Mouse (Mus musculus) myocyte (in vitro differentiated cells): ENCODE data around the gene Tfap2b. TPM values are rescaled to one million over a fixed set of nuclear protein-coding genes. Genes with fewer than 3 reads are reported as not detected.

Experiments
- H3K27me3 ChIP-seq: one replicate; pipeline ENCODE4 v1.6.1; 2011; ENCODE audit not compliant: control insufficient read depth, insufficient read depth, insufficient read length
- H3K36me3 ChIP-seq: one replicate; pipeline ENCODE4 v1.6.1; 2011; ENCODE audit not compliant: control insufficient read depth, insufficient read depth
- H3K4me2 ChIP-seq: one replicate; pipeline ENCODE4 v1.6.1; 2011; ENCODE audit warnings: low read depth, control low read depth
- H3K4me3 ChIP-seq: one replicate; pipeline ENCODE4 v1.5.1; 2011; ENCODE audit warnings: mild to moderate bottlenecking, control low read depth, moderate library complexity
- H3K79me2 ChIP-seq: one replicate; pipeline ENCODE4 v1.6.1; 2011; ENCODE audit not compliant: control insufficient read depth, insufficient read depth
- H3ac ChIP-seq: one replicate; pipeline ENCODE4 v1.6.1; 2011; ENCODE audit not compliant: control insufficient read depth, insufficient read length
- CEBPB ChIP-seq: IDR thresholded peaks from 2 replicates; pipeline ENCODE4 v1.6.1; 2011; ENCODE audit warnings: mild to moderate bottlenecking, moderate library complexity; ENCODE audit not compliant: poor library complexity, insufficient read depth, severe bottlenecking
- E2F4 ChIP-seq: IDR thresholded peaks from one replicate; pipeline ENCODE4 v1.6.1; 2011; ENCODE audit warnings: mild to moderate bottlenecking, control low read depth, moderate library complexity; ENCODE audit not compliant: insufficient read depth
- MAX ChIP-seq: IDR thresholded peaks from one replicate; pipeline ENCODE4 v1.6.1; 2011; ENCODE audit warnings: low read depth, mild to moderate bottlenecking, control low read depth
- MYOD1 ChIP-seq, 3 experiments: IDR thresholded peaks; one replicate each; pipeline ENCODE4 v1.6.1; 2011; ENCODE audit warnings: control low read depth in 2 of 3, low read depth in 2 of 3, mild to moderate bottlenecking in 2 of 3, moderate library complexity in 1 of 3; ENCODE audit not compliant: insufficient read length in 2 of 3, control insufficient read depth in 1 of 3
- MYOG ChIP-seq, 3 experiments: IDR thresholded peaks; one replicate each; pipeline ENCODE4 v1.6.1; 2011; ENCODE audit warnings: control low read depth in 2 of 3, low read depth in 2 of 3, mild to moderate bottlenecking in 2 of 3; ENCODE audit not compliant: insufficient read length in 2 of 3, control insufficient read depth in 1 of 3, insufficient read depth in 1 of 3
- POLR2A ChIP-seq: IDR thresholded peaks from one replicate; pipeline ENCODE4 v1.6.1; 2011; ENCODE audit warnings: low read depth, mild to moderate bottlenecking, control low read depth, moderate library complexity; ENCODE audit not compliant: insufficient read length
- POLR2AphosphoS2 ChIP-seq: IDR thresholded peaks from one replicate; pipeline ENCODE4 v1.6.1; 2011; ENCODE audit warnings: low read depth, control low read depth; ENCODE audit not compliant: insufficient read length
- REST ChIP-seq: IDR thresholded peaks from one replicate; pipeline ENCODE4 v1.6.1; 2011; ENCODE audit warnings: mild to moderate bottlenecking, control low read depth, moderate library complexity; ENCODE audit not compliant: insufficient read depth, insufficient read length
- SRF ChIP-seq: IDR thresholded peaks from one replicate; pipeline ENCODE4 v1.6.1; 2011; ENCODE audit warnings: low read depth; ENCODE audit not compliant: control insufficient read depth, insufficient read length
- TCF12 ChIP-seq: IDR thresholded peaks from one replicate; pipeline ENCODE4 v1.6.1; 2011; ENCODE audit warnings: mild to moderate bottlenecking, control low read depth; ENCODE audit not compliant: poor library complexity, insufficient read depth, severe bottlenecking
- TCF3 ChIP-seq: IDR thresholded peaks from one replicate; pipeline ENCODE4 v1.6.1; 2011; ENCODE audit warnings: low read depth, control low read depth; ENCODE audit not compliant: insufficient read length
- USF1 ChIP-seq: IDR thresholded peaks from one replicate; pipeline ENCODE4 v1.6.1; 2011; ENCODE audit warnings: low read depth, mild to moderate bottlenecking, control low read depth, moderate library complexity
- polyA plus RNA-seq: library from polyadenylated mRNA; unstranded; fragments of >200 nt; fragmentation: generic; extraction: Trizol; gene quantifications from one replicate; pipeline ENCODE4 v1.2.1, GENCODE M21; 2012; ENCODE audit warnings: missing spikeins

The Tfap2b gene
- polyA plus RNA-seq, 1 experiment: not detected

- no peak overlapping the region for H3ac ChIP-seq
- H3K4me3 ChIP-seq: no peak overlapping the region
- no peaks in the 10 kb centered on the region for H3K36me3 ChIP-seq
- TF ChIP-seq POLR2AphosphoS2 (no peak), MYOG (IDR thresholded peaks at IDR 0.05; ENCODE audit: control insufficient read depth in 1 of 3, insufficient read depth in 1 of 3, insufficient read length in 2 of 3, low read depth in 2 of 3) (no peak), POLR2A (no peak), USF1 (no peak), TCF12 (no peak), MYOD1 (IDR thresholded peaks at IDR 0.05; ENCODE audit: control insufficient read depth in 1 of 3, insufficient read length in 2 of 3, low read depth in 2 of 3) (no peak), MAX (no peak)
- no peaks in the 10 kb centered on the region for H3K27me3 ChIP-seq
- no peak overlapping the region for H3K4me2 ChIP-seq
- no peaks in the 10 kb centered on the region for H3K79me2 ChIP-seq
These were observed 33.3 kb downstream of the Tfap2b start for GRCm38 (mm10) chr1:19242021-19242420.

- no peak overlapping the region for H3ac ChIP-seq
- no peaks in the 10 kb centered on the region for H3K36me3 ChIP-seq
- TF ChIP-seq POLR2A: no peak
- no peak for TF ChIP-seq SRF
- no peak for TF ChIP-seq REST
- no peak for TF ChIP-seq MYOD1 (IDR thresholded peaks at IDR 0.05; ENCODE audit: control insufficient read depth in 1 of 3, insufficient read length in 2 of 3, low read depth in 2 of 3)
- no peak for TF ChIP-seq TCF12
- TF ChIP-seq USF1: no peak
- no peak for TF ChIP-seq POLR2AphosphoS2
- no peak for TF ChIP-seq MYOG (IDR thresholded peaks at IDR 0.05; ENCODE audit: control insufficient read depth in 1 of 3, insufficient read depth in 1 of 3, insufficient read length in 2 of 3, low read depth in 2 of 3)
- no peak for TF ChIP-seq MAX
- no peak for TF ChIP-seq CEBPB
- no peak for TF ChIP-seq E2F4
- no peak for TF ChIP-seq TCF3
- no peaks in the 10 kb centered on the region for H3K27me3 ChIP-seq
- H3K4me3 ChIP-seq: no peak overlapping the region
- H3K4me2 ChIP-seq: no peak overlapping the region
- no peaks in the 10 kb centered on the region for H3K79me2 ChIP-seq
These were observed 36.3 kb downstream of the Tfap2b start for GRCm38 (mm10) chr1:19245032-19245431.

GRCm38 (mm10) chr1:19251286-19251685, 42.6 kb downstream of the Tfap2b start:
- Histone ChIP-seq H3ac (no peak overlapping the region), H3K36me3 (no peaks in the 10 kb centered on the region), H3K4me2 (no peak overlapping the region), H3K27me3 (no peaks in the 10 kb centered on the region), H3K4me3 (no peak overlapping the region), H3K79me2 (no peaks in the 10 kb centered on the region)
- TF ChIP-seq MYOD1 (IDR thresholded peaks at IDR 0.05; ENCODE audit: control insufficient read depth in 1 of 3, insufficient read length in 2 of 3, low read depth in 2 of 3): no peak

- H3ac ChIP-seq: no peak overlapping the region
- H3K4me3 ChIP-seq: no peak overlapping the region
- H3K27me3 ChIP-seq: no peaks in the 10 kb centered on the region
- H3K4me2 ChIP-seq: no peak overlapping the region
- H3K79me2 ChIP-seq: no peaks in the 10 kb centered on the region
- no peaks in the 10 kb centered on the region for H3K36me3 ChIP-seq
- no peak for TF ChIP-seq MYOD1 (IDR thresholded peaks at IDR 0.05; ENCODE audit: control insufficient read depth in 1 of 3, insufficient read length in 2 of 3, low read depth in 2 of 3)
- no peak for TF ChIP-seq SRF
- TF ChIP-seq POLR2A: no peak
- no peak for TF ChIP-seq REST
These were observed 60.9 kb downstream of the Tfap2b start for GRCm38 (mm10) chr1:19269596-19269995.

Other genes starting within 250 kb of the Tfap2b start
- not detected for gene Tfap2d, start 105.9 kb upstream of the Tfap2b start, polyA plus RNA-seq